Mouse (Mus musculus) spleen, adult 2 months (tissue): ENCODE measurements at regions not wholly inside any gene's neighbourhood (a gene's known extent, or its start where the extent isn't known, plus 50 kb on each side); places are given as distances from the start of the nearest gene placed in this dataset.

Experiments used
- CTCF ChIP-seq: fragments of 200-500 bp; IDR thresholded peaks from 2 replicates; pipeline ENCODE4 v1.5.1; 2011; ENCODE audit warnings: mild to moderate bottlenecking, inconsistent platforms; ENCODE audit not compliant: insufficient read depth, insufficient read length, insufficient replicate concordance; ENCODE audit errors: extremely low read depth
- POLR2A ChIP-seq: fragments of 200-500 bp; IDR thresholded peaks from 2 replicates; pipeline ENCODE4 v1.6.1; 2011; ENCODE audit warnings: low read depth, low read length, inconsistent platforms

- TF ChIP-seq CTCF (no peak), POLR2A (no peak)
Measured at GRCm38 (mm10) chr5:111543721-111544495, 126.7 kb downstream of the Mn1 start.
